Mouse (Mus musculus) bone marrow macrophage, adult 2 months (primary cell): ENCODE data around the gene Hist1h2ap.

Experiments
- CTCF ChIP-seq: IDR thresholded peaks from 2 replicates; pipeline ENCODE4 v1.5.1; 2012; ENCODE audit warnings: low read depth, mild to moderate bottlenecking, low read length, moderate library complexity
- POLR2A ChIP-seq: IDR thresholded peaks from 2 replicates; pipeline ENCODE4 v1.6.1; 2012; ENCODE audit warnings: mild to moderate bottlenecking, low read depth, low read length, borderline replicate concordance

DNA sequence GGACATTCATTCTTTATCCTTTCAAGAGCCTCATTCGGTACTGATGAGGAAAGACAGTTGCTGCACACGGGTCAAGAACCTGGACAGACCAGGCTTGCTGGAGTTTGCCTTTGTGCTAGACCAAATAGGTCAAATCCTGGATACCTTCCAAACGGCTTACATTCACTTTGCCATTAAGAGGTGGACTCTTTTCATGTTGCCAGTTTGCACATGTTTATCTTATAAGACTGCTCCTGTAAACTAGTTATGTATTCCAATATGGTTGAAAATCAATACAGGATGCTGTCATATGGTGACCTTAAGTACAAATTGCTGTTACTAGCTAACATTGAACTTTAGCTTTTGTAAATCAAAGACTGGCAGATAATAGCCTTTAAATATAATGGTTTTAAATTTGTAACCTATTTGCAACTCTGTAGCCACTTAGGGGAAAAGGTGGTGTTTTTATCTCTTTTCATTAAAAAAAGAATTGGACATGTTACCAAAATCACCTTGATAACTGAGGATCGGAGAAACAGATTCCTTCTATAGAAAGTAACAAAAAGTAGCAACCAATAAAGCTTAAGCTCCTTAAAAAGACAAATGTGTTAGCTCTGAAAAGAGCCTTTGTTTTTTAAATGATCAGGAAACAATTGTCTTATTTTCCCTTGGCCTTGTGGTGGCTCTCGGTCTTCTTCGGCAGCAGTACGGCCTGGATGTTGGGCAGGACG is 47.0 kb downstream of the Hist1h2ap start:
- no peak for TF ChIP-seq POLR2A
- TF ChIP-seq CTCF, result no peak
